Mouse (Mus musculus): Measurements from ENCODE around the gene Gm3880.
"Not testable (repeated sequence)": the region's sequence is repeated elsewhere in the genome, so short reads cannot be mapped to it uniquely, and the experiment has no call there.

The Gm3880 gene

GRCm38 (mm10) chrX:102686872-102687271 lies at the start of gene Gm3880:
TSS of gene Gm3880 (minus strand) at chrX:102686972.
- not testable (repeated sequence) for DNase-seq (ENCODE audit: low spot score)

- DNase-seq (ENCODE audit: low spot score), result not testable (repeated sequence)
These were observed 37.5 kb upstream of the Gm3880 start for GRCm38 (mm10) chrX:102724226-102724625.

- DNase-seq (ENCODE audit: low spot score), result not testable (repeated sequence)
These were observed 20.8 kb upstream of the Gm3880 start, which contains the start of the genes Gm9112 and Dmrtc1b for GRCm38 (mm10) chrX:102707535-102707934. TSS of gene Gm9112 (minus strand) at chrX:102707635. TSS of gene Dmrtc1b (plus strand) at chrX:102707865.

GRCm38 (mm10) chrX:102700636-102701035 lies 13.9 kb upstream of the Gm3880 start:
- DNase-seq (ENCODE audit: low spot score), result not testable (repeated sequence)

- peak; percentile 14 for DNase-seq (ENCODE audit: low spot score)
These were observed 2.5 kb upstream of the Gm3880 start for GRCm38 (mm10) chrX:102689252-102689651.

- not testable (repeated sequence) for DNase-seq (ENCODE audit: low spot score)
These were observed 2.1 kb downstream of the Gm3880 start for GRCm38 (mm10) chrX:102684706-102685105.

GRCm38 (mm10) chrX:102666641-102667040 lies 20.1 kb downstream of the Gm3880 start:
- DNase-seq (ENCODE audit: low spot score), result no peak

- no peak for DNase-seq (ENCODE audit: low spot score)
These were observed 26.1 kb downstream of the Gm3880 start for GRCm38 (mm10) chrX:102660712-102661111.

- DNase-seq (ENCODE audit: low spot score), result no peak
These were observed 41.1 kb downstream of the Gm3880 start for GRCm38 (mm10) chrX:102645691-102646090.

GRCm38 (mm10) chrX:102645146-102645545 lies 41.6 kb downstream of the Gm3880 start:
- no peak for DNase-seq (ENCODE audit: low spot score)

- DNase-seq (ENCODE audit: low spot score), result no peak
These were observed 42.2 kb downstream of the Gm3880 start for GRCm38 (mm10) chrX:102644573-102644951.

- DNase-seq (ENCODE audit: low spot score), result peak; percentile 71
These were observed 42.8 kb downstream of the Gm3880 start, which contains the start of gene Phka1 for GRCm38 (mm10) chrX:102643823-102644572. TSS of gene Phka1 (minus strand) at chrX:102644246.
